In the genomic region with DNA sequence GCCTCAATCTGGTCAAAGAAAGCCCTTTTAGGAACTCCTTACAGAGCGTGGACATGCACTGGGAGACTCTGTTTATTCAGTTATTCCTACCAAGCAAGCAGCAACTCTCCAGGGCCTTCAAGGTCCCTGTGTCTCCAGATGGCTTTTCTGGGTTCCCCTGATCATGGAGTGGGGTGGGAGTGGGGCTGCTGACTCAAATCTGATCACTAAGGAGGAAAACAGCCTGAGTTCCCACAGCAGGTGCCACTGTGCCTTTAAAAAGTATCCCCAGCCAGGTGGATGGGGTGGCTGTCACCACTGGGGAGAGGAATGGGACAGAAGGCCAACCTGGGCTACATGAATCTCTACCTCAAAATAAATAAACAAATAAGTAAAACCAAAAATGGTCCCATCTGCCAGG, we compare ENCODE assay signal across 17 mouse cellular contexts. TPM values are rescaled to one million over a fixed set of nuclear protein-coding genes. Genes with fewer than 3 reads are reported as not detected.
DNase-seq lines count a peak whose midpoint lies in the region; ATAC-seq lines count a peak whose summit lies in the region.
"Had no signal": no experiment of that assay in that cellular context is flagged by ENCODE, and none has a peak within 500 bp of the region (broad histone marks: within the 10 kb centered on the region; RNA-seq: fewer than 3 reads in every experiment).

No protein-coding gene starts in this region.

- H3K4me3 ChIP-seq in heart, embryonic 13.5 days = 0 out of 2 replicates have a peak overlapping the region, but pooled peaks have one; percentile 3
- H3K4me3 ChIP-seq in embryonic facial prominence, embryonic 15.5 days (replicated peaks) = no peak overlapping the region
- no peak overlapping the region for H3K4me3 ChIP-seq in liver, embryonic 13.5 days (replicated peaks)
- H3K4me3 ChIP-seq: heart, adult 2 months; layer of hippocampus, adult 2 months; left cerebral cortex, adult 2 months had no signal

- intact Hi-C loops in heart, postnatal 36 days (cut with DNase I) = no loop called here

- H3K4me1 ChIP-seq in heart, embryonic 13.5 days = peaks cover 78% of the 10 kb centered on the region
- H3K4me1 ChIP-seq in embryonic facial prominence, embryonic 15.5 days = peaks cover 57% of the 10 kb centered on the region
- peaks cover 98% of the 10 kb centered on the region for H3K4me1 ChIP-seq in liver, embryonic 13.5 days (replicated peaks)

- H3K9ac ChIP-seq in heart, embryonic 13.5 days = peak overlapping the region; percentile 48
- H3K9ac ChIP-seq in embryonic facial prominence, embryonic 15.5 days = no peak overlapping the region
- 0 out of 2 replicates have a peak overlapping the region, but pooled peaks have one; percentile 49 for H3K9ac ChIP-seq in liver, embryonic 13.5 days

- H3K9me3 ChIP-seq in heart, embryonic 13.5 days = no peaks in the 10 kb centered on the region
- no peaks in the 10 kb centered on the region for H3K9me3 ChIP-seq in embryonic facial prominence, embryonic 15.5 days (replicated peaks)
- H3K9me3 ChIP-seq in liver, embryonic 13.5 days (replicated peaks) = no peaks in the 10 kb centered on the region

- peaks cover 31% of the 10 kb centered on the region for H3K36me3 ChIP-seq in heart, embryonic 13.5 days
- H3K36me3 ChIP-seq in embryonic facial prominence, embryonic 15.5 days = peaks cover 24% of the 10 kb centered on the region
- H3K36me3 ChIP-seq in liver, embryonic 13.5 days = peaks cover 18% of the 10 kb centered on the region

- H3K27ac ChIP-seq in heart, embryonic 13.5 days (replicated peaks) = 0 out of 2 replicates have a peak overlapping the region, but pooled peaks have one; percentile 15
- H3K27ac ChIP-seq in embryonic facial prominence, embryonic 15.5 days (replicated peaks) = 0 out of 2 replicates have a peak overlapping the region, but pooled peaks have one; percentile 34
- H3K27ac ChIP-seq in liver, embryonic 13.5 days = peak overlapping the region; percentile 47
- H3K27ac ChIP-seq: heart, adult 2 months; layer of hippocampus, adult 2 months; left cerebral cortex, adult 2 months had no signal

- no peak for ATAC-seq in heart, embryonic 13.5 days (ENCODE audit: extremely low read depth, insufficient number of reproducible peaks, low FRiP score, low TSS enrichment)
- ATAC-seq in embryonic facial prominence, embryonic 15.5 days (ENCODE audit: insufficient number of reproducible peaks, low FRiP score, low TSS enrichment, low read depth) = no peak
- ATAC-seq in liver, embryonic 13.5 days (ENCODE audit: low read depth) = no peak
- ATAC-seq: inflammation-experienced regulatory T-cells, adult 6 months had no signal

- WGBS in heart, embryonic 13.5 days = 71% methylated on average over 1 of the region's 1 CpGs
- WGBS in embryonic facial prominence, embryonic 15.5 days = 97% methylated on average over 1 of the region's 1 CpGs
- WGBS in liver, embryonic 13.5 days (ENCODE audit: insufficient replicate concordance) = 69% methylated on average over 1 of the region's 1 CpGs

- H3K27me3 ChIP-seq in heart, embryonic 13.5 days (replicated peaks) = no peaks in the 10 kb centered on the region
- no peaks in the 10 kb centered on the region for H3K27me3 ChIP-seq in embryonic facial prominence, embryonic 15.5 days
- H3K27me3 ChIP-seq in liver, embryonic 13.5 days = no peaks in the 10 kb centered on the region

- DNase-seq in heart, postnatal 36 days = no peak
- DNase-seq in A20 (ENCODE audit: low read depth, low spot score) = peak; percentile 78
- no peak for DNase-seq in liver, embryonic 13.5 days
- DNase-seq in ovary, adult 18-20 months (ENCODE audit: low spot score) = no peak
- DNase-seq in thymus, postnatal 36 days = no peak
- DNase-seq in spleen, postnatal 10 days (ENCODE audit: low spot score in 2 of 2) = no peak
- DNase-seq: adrenal gland, postnatal 25 days; cerebellum, postnatal 10 days; heart, adult 2 months; lung, postnatal 36 days; thymus, adult 18-20 months had no signal

- H3K4me2 ChIP-seq in heart, embryonic 13.5 days = peak overlapping the region; percentile 50
- no peak overlapping the region for H3K4me2 ChIP-seq in embryonic facial prominence, embryonic 15.5 days (replicated peaks)
- 0 out of 2 replicates have a peak overlapping the region, but pooled peaks have one; percentile 21 for H3K4me2 ChIP-seq in liver, embryonic 13.5 days
- H3K4me2 ChIP-seq: midbrain, embryonic 11.5 days had no signal

RNA-seq across cellular contexts. Expression of a gene that starts 16.1 kb away (rescaled TPM):
- polyA plus RNA-seq in heart, embryonic 13.5 days (2015; fragmentation: Nextera tagmentation; extraction: Ambion mirVana) = 3.4 and 4.2 TPM in 2 replicates
- 1 to 10 TPM; 1.9 to 2.6 TPM for total RNA-seq in heart, postnatal 36 days (2021)
- polyA plus RNA-seq in embryonic facial prominence, embryonic 15.5 days (2015; fragmentation: Nextera tagmentation; extraction: Ambion mirVana) = 6.6 and 7.0 TPM in 2 replicates
- 5.4 and 5.7 TPM in 2 replicates for polyA plus RNA-seq in liver, embryonic 13.5 days (2015; fragmentation: Nextera tagmentation; extraction: Ambion mirVana)

RNA-seq across cellular contexts. Expression of a gene that starts 17.0 kb away (rescaled TPM):
- polyA plus RNA-seq in heart, embryonic 13.5 days (2015; fragmentation: Nextera tagmentation; extraction: Ambion mirVana) = 72.4 and 80.9 TPM in 2 replicates
- total RNA-seq in heart, postnatal 36 days (2021) = 10 to 100 TPM; 25.6 to 28.8 TPM
- 84.7 and 90.6 TPM in 2 replicates for polyA plus RNA-seq in embryonic facial prominence, embryonic 15.5 days (2015; fragmentation: Nextera tagmentation; extraction: Ambion mirVana)
- polyA plus RNA-seq in liver, embryonic 13.5 days (2015; fragmentation: Nextera tagmentation; extraction: Ambion mirVana) = 78.2 and 83.0 TPM in 2 replicates

RNA-seq across cellular contexts. Expression of a gene that starts 22.0 kb away (rescaled TPM):
- 95.6 and 100 TPM in 2 replicates for polyA plus RNA-seq in heart, embryonic 13.5 days (2015; fragmentation: Nextera tagmentation; extraction: Ambion mirVana)
- total RNA-seq in heart, postnatal 36 days (2021) = 10 to 100 TPM; 81.0 to 88.1 TPM
- 179 and 181 TPM in 2 replicates for polyA plus RNA-seq in embryonic facial prominence, embryonic 15.5 days (2015; fragmentation: Nextera tagmentation; extraction: Ambion mirVana)
- 63.0 and 63.8 TPM in 2 replicates for polyA plus RNA-seq in liver, embryonic 13.5 days (2015; fragmentation: Nextera tagmentation; extraction: Ambion mirVana)

RNA-seq across cellular contexts. Expression of a gene that starts 26.2 kb away (rescaled TPM):
- polyA plus RNA-seq in heart, embryonic 13.5 days (2015; fragmentation: Nextera tagmentation; extraction: Ambion mirVana) = 0.60 and 0.67 TPM in 2 replicates
- under 1 TPM; 0.17 to 0.38 TPM for total RNA-seq in heart, postnatal 36 days (2021)
- 1.1 and 1.4 TPM in 2 replicates for polyA plus RNA-seq in embryonic facial prominence, embryonic 15.5 days (2015; fragmentation: Nextera tagmentation; extraction: Ambion mirVana)
- 0.19 and 0.28 TPM in 2 replicates for polyA plus RNA-seq in liver, embryonic 13.5 days (2015; fragmentation: Nextera tagmentation; extraction: Ambion mirVana)
- polyA plus RNA-seq: inflammation-experienced regulatory T-cells, adult 6 months had no signal

RNA-seq across cellular contexts. Expression of a gene that starts 27.5 kb away (rescaled TPM):
- 0.09 and 0.11 TPM in 2 replicates for polyA plus RNA-seq in heart, embryonic 13.5 days (2015; fragmentation: Nextera tagmentation; extraction: Ambion mirVana)
- under 1 TPM; 0.27 to 0.28 TPM for total RNA-seq in heart, postnatal 36 days (2021)
- polyA plus RNA-seq in embryonic facial prominence, embryonic 15.5 days (2015; fragmentation: Nextera tagmentation; extraction: Ambion mirVana) = 0.63 and 0.77 TPM in 2 replicates
- polyA plus RNA-seq in liver, embryonic 13.5 days (2015; fragmentation: Nextera tagmentation; extraction: Ambion mirVana) = 0.07 and 0.10 TPM in 2 replicates
